Mouse (Mus musculus): ENCODE measurements at regions not wholly inside any gene's neighbourhood (a gene's known extent, or its start where the extent isn't known, plus 50 kb on each side); places are given as distances from the start of the nearest gene placed in this dataset.
A peak's percentile ranks its signal among the peaks of the same experiment; 100 is the strongest.

- no peak overlapping the region for H3K4me3 ChIP-seq (replicated peaks; ENCODE audit: low read depth, low read length)
- H3K27ac ChIP-seq = no peak overlapping the region
- H3K4me2 ChIP-seq (ENCODE audit: low read length) = no peak overlapping the region
- H3K36me3 ChIP-seq (ENCODE audit: insufficient read depth, low read length) = no peaks in the 10 kb centered on the region
- DNase-seq (ENCODE audit: low spot score) (no peak), ATAC-seq (replicated peaks; ENCODE audit: low FRiP score, low read depth) (no peak)
- H3K27me3 ChIP-seq (ENCODE audit: insufficient read depth, low read length) = no peaks in the 10 kb centered on the region
- no peaks in the 10 kb centered on the region for H3K9me3 ChIP-seq (replicated peaks; ENCODE audit: low read length)
- WGBS = 79% methylated on average over 5 of the region's 5 CpGs
- TF ChIP-seq CTCF (IDR thresholded peaks at IDR 0.05; ENCODE audit: low read depth) = no peak
- no peak overlapping the region for H3K9ac ChIP-seq (ENCODE audit: low read depth, low read length)
- no peaks in the 10 kb centered on the region for H3K4me1 ChIP-seq (replicated peaks; ENCODE audit: insufficient read depth, low read length)
Observed at GRCm38 (mm10) chr8:18344838-18345237, 633.2 kb downstream of the Defb40 start.

GRCm38 (mm10) chr8:18335576-18335975, 642.5 kb downstream of the Defb40 start:
- no peak overlapping the region for H3K9ac ChIP-seq (ENCODE audit: low read depth, low read length)
- H3K9me3 ChIP-seq (replicated peaks; ENCODE audit: low read length) = no peaks in the 10 kb centered on the region
- DNase-seq (ENCODE audit: low spot score) = no peak
- H3K36me3 ChIP-seq (ENCODE audit: insufficient read depth, low read length) = no peaks in the 10 kb centered on the region
- no peak for TF ChIP-seq CTCF (IDR thresholded peaks at IDR 0.05; ENCODE audit: low read depth)
- no peak for ATAC-seq (replicated peaks; ENCODE audit: low FRiP score, low read depth)
- no peak overlapping the region for H3K4me2 ChIP-seq (ENCODE audit: low read length)
- no peak overlapping the region for H3K27ac ChIP-seq
- no peak overlapping the region for H3K4me3 ChIP-seq (replicated peaks; ENCODE audit: low read depth, low read length)
- H3K4me1 ChIP-seq (replicated peaks; ENCODE audit: insufficient read depth, low read length) = no peaks in the 10 kb centered on the region
- 86% methylated on average over 1 of the region's 1 CpGs for WGBS
- H3K27me3 ChIP-seq (ENCODE audit: insufficient read depth, low read length) = no peaks in the 10 kb centered on the region

- no peak overlapping the region for H3K4me3 ChIP-seq (replicated peaks; ENCODE audit: low read depth, low read length)
- DNase-seq (ENCODE audit: low spot score) = no peak
- TF ChIP-seq CTCF (IDR thresholded peaks at IDR 0.05; ENCODE audit: low read depth) = no peak
- peak; percentile 43; the same call in 1 of the 2 replicates for ATAC-seq (replicated peaks; ENCODE audit: low FRiP score, low read depth)
- no peak overlapping the region for H3K4me2 ChIP-seq (ENCODE audit: low read length)
- H3K9me3 ChIP-seq (replicated peaks; ENCODE audit: low read length) = no peaks in the 10 kb centered on the region
- H3K27me3 ChIP-seq (ENCODE audit: insufficient read depth, low read length) = no peaks in the 10 kb centered on the region
- H3K9ac ChIP-seq (ENCODE audit: low read depth, low read length) = no peak overlapping the region
- WGBS = 69% methylated on average over 2 of the region's 2 CpGs
- H3K4me1 ChIP-seq (replicated peaks; ENCODE audit: insufficient read depth, low read length) = no peaks in the 10 kb centered on the region
- no peaks in the 10 kb centered on the region for H3K36me3 ChIP-seq (ENCODE audit: insufficient read depth, low read length)
- no peak overlapping the region for H3K27ac ChIP-seq
Observed at GRCm38 (mm10) chr8:18328521-18328920, 649.5 kb downstream of the Defb40 start.

- Histone ChIP-seq H3K9me3 (replicated peaks; ENCODE audit: low read length) (no peaks in the 10 kb centered on the region), H3K27ac (no peak overlapping the region), H3K4me2 (ENCODE audit: low read length) (no peak overlapping the region), H3K4me3 (replicated peaks; ENCODE audit: low read depth, low read length) (no peak overlapping the region), H3K4me1 (replicated peaks; ENCODE audit: insufficient read depth, low read length) (no peaks in the 10 kb centered on the region), H3K9ac (ENCODE audit: low read depth, low read length) (no peak overlapping the region), H3K36me3 (ENCODE audit: insufficient read depth, low read length) (no peaks in the 10 kb centered on the region), H3K27me3 (ENCODE audit: insufficient read depth, low read length) (no peaks in the 10 kb centered on the region)
- DNase-seq (ENCODE audit: low spot score) (no peak), ATAC-seq (replicated peaks; ENCODE audit: low FRiP score, low read depth) (no peak)
- no peak for TF ChIP-seq CTCF (IDR thresholded peaks at IDR 0.05; ENCODE audit: low read depth)
- WGBS = 66% methylated on average over 2 of the region's 2 CpGs
Observed at GRCm38 (mm10) chr8:18316488-18316887, 661.6 kb downstream of the Defb40 start.

GRCm38 (mm10) chr8:18311597-18311996, 666.5 kb downstream of the Defb40 start:
- Histone ChIP-seq H3K27me3 (ENCODE audit: insufficient read depth, low read length) (no peaks in the 10 kb centered on the region), H3K27ac (no peak overlapping the region), H3K9me3 (replicated peaks; ENCODE audit: low read length) (no peaks in the 10 kb centered on the region), H3K36me3 (ENCODE audit: insufficient read depth, low read length) (no peaks in the 10 kb centered on the region), H3K4me2 (ENCODE audit: low read length) (no peak overlapping the region), H3K4me3 (replicated peaks; ENCODE audit: low read depth, low read length) (no peak overlapping the region), H3K9ac (ENCODE audit: low read depth, low read length) (no peak overlapping the region), H3K4me1 (replicated peaks; ENCODE audit: insufficient read depth, low read length) (no peaks in the 10 kb centered on the region)
- no peak for DNase-seq (ENCODE audit: low spot score)
- no peak for ATAC-seq (replicated peaks; ENCODE audit: low FRiP score, low read depth)
- TF ChIP-seq CTCF (IDR thresholded peaks at IDR 0.05; ENCODE audit: low read depth) = no peak
- 66% methylated on average over 5 of the region's 5 CpGs for WGBS

- H3K9ac ChIP-seq (ENCODE audit: low read depth, low read length) = no peak overlapping the region
- no peak overlapping the region for H3K4me2 ChIP-seq (ENCODE audit: low read length)
- no peaks in the 10 kb centered on the region for H3K4me1 ChIP-seq (replicated peaks; ENCODE audit: insufficient read depth, low read length)
- no peak overlapping the region for H3K4me3 ChIP-seq (replicated peaks; ENCODE audit: low read depth, low read length)
- no peak for DNase-seq (ENCODE audit: low spot score)
- no peaks in the 10 kb centered on the region for H3K36me3 ChIP-seq (ENCODE audit: insufficient read depth, low read length)
- no peak for TF ChIP-seq CTCF (IDR thresholded peaks at IDR 0.05; ENCODE audit: low read depth)
- H3K27me3 ChIP-seq (ENCODE audit: insufficient read depth, low read length) = no peaks in the 10 kb centered on the region
- ATAC-seq (replicated peaks; ENCODE audit: low FRiP score, low read depth) = no peak
- H3K9me3 ChIP-seq (replicated peaks; ENCODE audit: low read length) = no peaks in the 10 kb centered on the region
- WGBS = 70% methylated on average over 1 of the region's 1 CpGs
- no peak overlapping the region for H3K27ac ChIP-seq
Observed at GRCm38 (mm10) chr8:18310927-18311326, 667.1 kb downstream of the Defb40 start.

GRCm38 (mm10) chr8:18287536-18288237, 690.4 kb downstream of the Defb40 start:
- TF ChIP-seq CTCF (IDR thresholded peaks at IDR 0.05; ENCODE audit: low read depth) = no peak
- DNase-seq (ENCODE audit: low spot score) (peak; percentile 1), ATAC-seq (replicated peaks; ENCODE audit: low FRiP score, low read depth) (no peak)
- Histone ChIP-seq H3K4me1 (replicated peaks; ENCODE audit: insufficient read depth, low read length) (no peaks in the 10 kb centered on the region), H3K36me3 (ENCODE audit: insufficient read depth, low read length) (no peaks in the 10 kb centered on the region), H3K27me3 (ENCODE audit: insufficient read depth, low read length) (no peaks in the 10 kb centered on the region), H3K4me2 (ENCODE audit: low read length) (no peak overlapping the region), H3K27ac (no peak overlapping the region), H3K4me3 (replicated peaks; ENCODE audit: low read depth, low read length) (no peak overlapping the region), H3K9ac (ENCODE audit: low read depth, low read length) (no peak overlapping the region), H3K9me3 (replicated peaks; ENCODE audit: low read length) (no peaks in the 10 kb centered on the region)
- 29% methylated on average over 8 of the region's 8 CpGs for WGBS

Measured in kidney, postnatal 0 days (tissue).